Mouse (Mus musculus): ENCODE measurements around the gene Clca3a1.

- TF ChIP-seq CTCF (IDR thresholded peaks at IDR 0.05; ENCODE audit: control insufficient read depth, insufficient read depth, insufficient read length) (no peak), FOSL1 (IDR thresholded peaks at IDR 0.05; ENCODE audit: insufficient read depth, low read length, poor library complexity, severe bottlenecking) (no peak), MYOD1 (IDR thresholded peaks at IDR 0.05; ENCODE audit: control insufficient read depth, insufficient read length, low read depth) (no peak)
Observed at GRCm38 (mm10) chr3:144717121-144717520, 43.7 kb downstream of the Clca3a1 start.
